Mouse (Mus musculus) midbrain, embryonic 11.5 days (tissue): ENCODE measurements around the gene Zc3h4. TPM values are rescaled to one million over a fixed set of nuclear protein-coding genes. Genes with fewer than 3 reads are reported as not detected.
"Not testable (repeated sequence)": the region's sequence is repeated elsewhere in the genome, so short reads cannot be mapped to it uniquely, and the experiment has no call there.

Source experiments
- ATAC-seq: fragments of 200-750 bp; cut with Nextera tagmentation; 2 replicates; pipeline ENCODE4 v1.8.0; 2017; ENCODE audit warnings: moderate TSS enrichment, moderate library complexity; ENCODE audit not compliant: low FRiP score
- DNase-seq: peaks from one replicate; pipeline ENCODE4 v3.0.0; 2015; ENCODE audit warnings: low spot score; ENCODE audit errors: missing footprints
- H3K27ac ChIP-seq: fragments of 300-500 bp; sonication (generic); 2 replicates; pipeline ENCODE4 v1.5.1; 2014; ENCODE audit warnings: low read depth, low read length
- H3K27me3 ChIP-seq: fragments of 300-500 bp; sonication (generic); 2 replicates; pipeline ENCODE4 v1.6.1; 2014; ENCODE audit warnings: mild to moderate bottlenecking, low read length, moderate library complexity, mixed read lengths; ENCODE audit not compliant: control insufficient read depth, insufficient read depth
- H3K36me3 ChIP-seq: fragments of 300-500 bp; sonication (generic); 2 replicates; pipeline ENCODE4 v1.6.1; 2014; ENCODE audit warnings: mild to moderate bottlenecking, low read length, moderate library complexity, mixed read lengths; ENCODE audit not compliant: control insufficient read depth, insufficient read depth
- H3K4me1 ChIP-seq: fragments of 300-500 bp; sonication (generic); 2 replicates; pipeline ENCODE4 v1.6.1; 2014; ENCODE audit warnings: low read length; ENCODE audit not compliant: control insufficient read depth, insufficient read depth
- H3K4me2 ChIP-seq: fragments of 300-500 bp; sonication (generic); 2 replicates; pipeline ENCODE4 v1.6.1; 2014; ENCODE audit warnings: mild to moderate bottlenecking, moderate library complexity
- H3K4me3 ChIP-seq: fragments of 300-500 bp; sonication (generic); 2 replicates; pipeline ENCODE4 v1.5.1; 2014; ENCODE audit warnings: low read depth, low read length
- H3K9ac ChIP-seq: fragments of 300-500 bp; sonication (generic); 2 replicates; pipeline ENCODE4 v1.6.1; 2014; ENCODE audit warnings: low read length
- H3K9me3 ChIP-seq: fragments of 300-500 bp; sonication (generic); 2 replicates; pipeline ENCODE4 v1.6.1; 2016; ENCODE audit warnings: low read length; ENCODE audit not compliant: control insufficient read depth
- WGBS: fragments of 180-500 bp; shearing (Covaris S2); extraction: QIAGEN DNeasy Blood & Tissue Kit; methylation state at CpG from one replicate; pipeline ENCODE4 v1.1.7; 2014; 5-methylcytosine and 5-hydroxymethylcytosine counted together
- polyA plus RNA-seq: library from polyadenylated mRNA; unstranded; fragments of >200 nt; fragmentation: Nextera tagmentation; extraction: Ambion mirVana; gene quantifications from 2 replicates; pipeline ENCODE4 v1.2.1, GENCODE M21; 2014

Zc3h4 gene
- polyA plus RNA-seq, 1 experiment from 2014 or later, result 15.5 TPM

DNA sequence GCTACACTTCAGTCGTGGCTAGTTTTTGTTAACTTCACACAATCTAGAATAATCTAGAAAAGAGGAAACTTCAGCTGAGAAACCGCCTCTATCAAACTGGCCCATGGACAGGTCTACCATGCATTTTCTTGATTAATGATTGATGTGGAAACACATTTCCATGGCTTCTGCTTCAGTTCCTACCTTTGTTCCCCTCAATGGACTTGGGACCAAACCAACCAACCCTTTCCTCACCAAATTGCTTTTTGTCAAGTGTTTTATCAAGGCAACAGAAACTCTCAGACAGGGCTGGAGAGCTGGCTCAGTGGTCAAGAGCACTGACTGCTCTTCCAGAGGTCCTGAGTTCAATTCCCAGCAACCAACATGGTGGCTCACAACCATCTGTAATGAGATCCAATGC is 30.1 kb upstream of the Zc3h4 start:
- H3K4me3 ChIP-seq, result no peak overlapping the region
- H3K9ac ChIP-seq, result no peak overlapping the region
- ATAC-seq (no peak), DNase-seq (no peak)
- H3K4me2 ChIP-seq, result no peak overlapping the region
- no peaks in the 10 kb centered on the region for H3K9me3 ChIP-seq
- H3K36me3 ChIP-seq, result peaks cover 40% of the 10 kb centered on the region
- WGBS, result 96% methylated on average over 2 of the region's 2 CpGs
- peaks cover 21% of the 10 kb centered on the region for H3K27me3 ChIP-seq
- peaks cover 12% of the 10 kb centered on the region for H3K4me1 ChIP-seq
- no peak overlapping the region for H3K27ac ChIP-seq

- H3K9ac ChIP-seq, result no peak overlapping the region
- H3K27ac ChIP-seq, result no peak overlapping the region
- 88% methylated on average over 2 of the region's 2 CpGs for WGBS
- no peaks in the 10 kb centered on the region for H3K4me1 ChIP-seq
- no peak overlapping the region for H3K4me3 ChIP-seq
- no peak for DNase-seq
- no peak overlapping the region for H3K4me2 ChIP-seq
- H3K9me3 ChIP-seq, result no peaks in the 10 kb centered on the region
- peaks cover 33% of the 10 kb centered on the region for H3K36me3 ChIP-seq
- no peak for ATAC-seq
- H3K27me3 ChIP-seq, result peaks cover 3% of the 10 kb centered on the region; the same call in 1 of the 2 replicates
Measured at GRCm38 (mm10) chr7:16373719-16374118, 27.0 kb upstream of the Zc3h4 start.

DNA sequence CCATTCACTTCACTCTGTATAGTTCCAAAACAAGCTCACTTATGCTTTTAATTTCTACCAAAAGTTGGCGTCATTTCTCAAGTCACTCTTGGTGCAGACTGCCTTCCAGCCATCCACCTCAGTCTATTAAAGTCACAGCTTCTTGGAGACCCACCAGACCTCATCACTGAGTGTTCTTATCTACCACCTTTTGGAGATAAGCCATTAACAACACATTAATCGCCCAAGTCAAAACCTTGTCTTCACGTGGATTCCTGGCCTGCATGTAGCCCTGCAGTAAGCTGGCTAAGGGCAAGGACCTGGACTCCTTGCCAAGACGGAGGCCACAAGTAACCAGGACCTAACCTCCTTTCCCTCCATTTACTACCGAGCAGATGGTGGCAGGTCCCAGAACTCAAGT is 25.7 kb upstream of the Zc3h4 start:
- Histone ChIP-seq H3K36me3 (peaks cover 27% of the 10 kb centered on the region), H3K27me3 (no peaks in the 10 kb centered on the region), H3K9me3 (no peaks in the 10 kb centered on the region), H3K4me2 (no peak overlapping the region), H3K9ac (no peak overlapping the region), H3K4me3 (no peak overlapping the region), H3K27ac (no peak overlapping the region), H3K4me1 (no peaks in the 10 kb centered on the region)
- DNase-seq (no peak), ATAC-seq (no peak)
- WGBS, result 94% methylated on average over 5 of the region's 5 CpGs

GRCm38 (mm10) chr7:16376505-16376904 is 24.2 kb upstream of the Zc3h4 start:
- 100% methylated on average over 1 of the region's 1 CpGs for WGBS
- no peak for DNase-seq

DNA sequence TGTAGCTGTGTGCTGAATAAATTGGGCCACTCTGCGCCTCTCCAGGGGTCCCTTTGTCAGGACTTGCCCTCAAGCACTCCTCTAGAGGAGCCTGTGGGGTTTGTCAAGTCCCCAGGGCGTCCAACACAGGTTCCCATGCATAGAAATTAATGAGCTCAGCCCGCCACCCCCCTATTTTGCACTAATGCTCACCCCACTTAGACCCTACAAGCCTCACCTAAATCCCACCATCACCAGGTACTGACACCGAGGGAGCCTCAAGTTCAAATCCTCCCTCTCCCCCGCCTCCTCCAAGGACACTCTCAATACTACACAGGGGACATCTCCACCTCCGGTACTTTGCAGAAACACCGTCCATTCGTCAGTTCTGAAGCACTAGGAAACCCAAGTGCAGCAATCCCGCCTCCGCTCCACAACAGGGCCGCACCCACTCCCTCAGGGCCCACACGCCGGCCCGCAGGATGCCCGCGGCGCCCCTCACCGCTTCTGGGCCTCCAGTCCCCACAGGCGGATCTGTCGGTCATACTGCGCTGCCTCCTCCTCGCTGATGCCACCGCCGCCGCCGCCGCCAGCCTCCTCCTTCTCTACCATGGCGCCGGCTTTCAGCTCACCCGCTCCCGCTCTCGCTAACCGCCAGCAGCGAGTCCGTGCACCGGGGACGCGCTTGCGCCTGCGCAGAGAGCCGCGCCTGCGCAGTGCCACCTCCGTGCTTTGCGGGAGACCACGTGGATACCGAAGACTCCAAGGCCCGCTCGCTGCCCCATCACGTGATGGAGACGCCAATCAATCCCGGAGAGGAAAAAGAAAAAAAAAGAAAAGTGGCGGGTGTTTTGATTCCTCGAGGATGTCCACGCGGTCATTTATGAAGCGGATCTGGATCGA is 13.3 kb upstream of the Zc3h4 start, which contains the start of gene Sae1:
Gene Sae1 (minus strand): TSS at position 647 of the 882 bp plus-strand sequence.
- ATAC-seq, result peak; percentile 94
- no peaks in the 10 kb centered on the region for H3K9me3 ChIP-seq
- peak within 1 kb of the TSS; percentile 48 for H3K27ac ChIP-seq

More at GRCm38 (mm10) chr7:16376505-16376904, 24.2 kb upstream of the Zc3h4 start:
- Histone ChIP-seq H3K9ac (no peak overlapping the region), H3K4me2 (no peak overlapping the region), H3K27me3 (no peaks in the 10 kb centered on the region), H3K4me3 (no peak overlapping the region), H3K9me3 (no peaks in the 10 kb centered on the region), H3K4me1 (no peaks in the 10 kb centered on the region), H3K36me3 (peaks cover 16% of the 10 kb centered on the region), H3K27ac (no peak overlapping the region)
- no peak for ATAC-seq

GRCm38 (mm10) chr7:16389942-16390341 is 10.8 kb upstream of the Zc3h4 start:
- not testable (repeated sequence) for H3K27me3 ChIP-seq, H3K4me2 ChIP-seq, H3K4me3 ChIP-seq, H3K9me3 ChIP-seq, DNase-seq, H3K36me3 ChIP-seq, H3K27ac ChIP-seq, ATAC-seq, H3K9ac ChIP-seq, H3K4me1 ChIP-seq
- 90% methylated on average over 2 of the region's 2 CpGs for WGBS

More for the DNA sequence above, 13.3 kb upstream of the Zc3h4 start, which contains the start of gene Sae1:
- no peaks in the 10 kb centered on the region for H3K27me3 ChIP-seq
- peak within 1 kb of the TSS; percentile 92 for H3K4me3 ChIP-seq
- peak within 1 kb of the TSS; percentile 91 for H3K4me2 ChIP-seq
- peaks cover 6% of the 10 kb centered on the region; the same call in 1 of the 2 replicates for H3K36me3 ChIP-seq
- peak within 1 kb of the TSS; percentile 97 for H3K9ac ChIP-seq
- DNase-seq, result peak; percentile 100
- WGBS, result 1% methylated on average over 58 of the region's 58 CpGs
- H3K4me1 ChIP-seq, result peaks cover 7% of the 10 kb centered on the region

GRCm38 (mm10) chr7:16392923-16393322 is 7.8 kb upstream of the Zc3h4 start:
- no peak for DNase-seq
- H3K4me1 ChIP-seq, result no peaks in the 10 kb centered on the region
- no peaks in the 10 kb centered on the region for H3K9me3 ChIP-seq
- no peak overlapping the region for H3K4me3 ChIP-seq
- WGBS, result 51% methylated on average over 4 of the region's 4 CpGs
- H3K4me2 ChIP-seq, result no peak overlapping the region
- no peak overlapping the region for H3K27ac ChIP-seq
- H3K27me3 ChIP-seq, result no peaks in the 10 kb centered on the region
- no peak for ATAC-seq
- no peak overlapping the region for H3K9ac ChIP-seq
- H3K36me3 ChIP-seq, result no peaks in the 10 kb centered on the region

GRCm38 (mm10) chr7:16395944-16396343 is 4.8 kb upstream of the Zc3h4 start:
- Histone ChIP-seq H3K4me1 (peaks cover 5% of the 10 kb centered on the region), H3K27ac (no peak overlapping the region), H3K9me3 (no peaks in the 10 kb centered on the region), H3K4me2 (no peak overlapping the region), H3K36me3 (no peaks in the 10 kb centered on the region), H3K9ac (no peak overlapping the region), H3K27me3 (no peaks in the 10 kb centered on the region), H3K4me3 (no peak overlapping the region)
- DNase-seq (peak; percentile 93), ATAC-seq (no peak)
- WGBS, result 0% methylated on average over 2 of the region's 2 CpGs

- no peak overlapping the region for H3K9ac ChIP-seq
- H3K9me3 ChIP-seq, result no peaks in the 10 kb centered on the region
- DNase-seq, result no peak
- WGBS, result 80% methylated on average over 4 of the region's 4 CpGs
- H3K4me1 ChIP-seq, result peaks cover 5% of the 10 kb centered on the region
- no peaks in the 10 kb centered on the region for H3K27me3 ChIP-seq
- H3K4me3 ChIP-seq, result no peak overlapping the region
- ATAC-seq, result no peak
- no peaks in the 10 kb centered on the region for H3K36me3 ChIP-seq
- H3K27ac ChIP-seq, result no peak overlapping the region
- no peak overlapping the region for H3K4me2 ChIP-seq
Measured at GRCm38 (mm10) chr7:16397465-16397864, 3.2 kb upstream of the Zc3h4 start.
